Mouse (Mus musculus): ENCODE data around the gene Misp. TPM values are rescaled to one million over a fixed set of nuclear protein-coding genes. Genes with fewer than 3 reads are reported as not detected.

Misp gene
- total and polyA plus RNA-seq, 3 experiments, result not detected

GRCm38 (mm10) chr10:79824413-79824812, 3.6 kb downstream of the Misp start:
- H3K27ac ChIP-seq (ENCODE audit: insufficient read depth, low read depth), result no peak overlapping the region
- peaks cover 82% of the 10 kb centered on the region for H3K27me3 ChIP-seq (replicated peaks)
- peaks cover 3% of the 10 kb centered on the region for H3K9me3 ChIP-seq (replicated peaks; ENCODE audit: low read length)
- TF ChIP-seq USF2 (conservative IDR thresholded peaks at IDR 0.05; ENCODE audit: low read depth, low read length), result no peak
- no peak for TF ChIP-seq E2F4 (IDR thresholded peaks at IDR 0.05; ENCODE audit: insufficient replicate concordance, low read depth, low read length)
- TF ChIP-seq CTCF (conservative IDR thresholded peaks at IDR 0.05 in 1 of 2, IDR thresholded peaks at IDR 0.05 in 1 of 2; ENCODE audit: low read depth in 2 of 2, low read length in 2 of 2), result no peak
- TF ChIP-seq SIN3A (IDR thresholded peaks at IDR 0.05; ENCODE audit: low read length), result no peak
- no peak for TF ChIP-seq MAZ (IDR thresholded peaks at IDR 0.05; ENCODE audit: low read depth, low read length)
- no peak for TF ChIP-seq ETS1 (conservative IDR thresholded peaks at IDR 0.05; ENCODE audit: low read depth, low read length)
- no peak for TF ChIP-seq ZKSCAN1 (IDR thresholded peaks at IDR 0.05; ENCODE audit: borderline replicate concordance, low read depth, low read length)
- TF ChIP-seq KAT2A (IDR thresholded peaks at IDR 0.05; ENCODE audit: insufficient replicate concordance, low read length), result no peak
- TF ChIP-seq NRF1 (IDR thresholded peaks at IDR 0.05; ENCODE audit: low read depth, low read length), result no peak
- TF ChIP-seq BHLHE40 (IDR thresholded peaks at IDR 0.05; ENCODE audit: low read depth, low read length), result no peak
- no peak for TF ChIP-seq MAX (IDR thresholded peaks at IDR 0.05; ENCODE audit: low read length)
- no peak for TF ChIP-seq MYC (IDR thresholded peaks at IDR 0.05; ENCODE audit: low read depth, low read length)
- no peak for TF ChIP-seq EP300 (IDR thresholded peaks at IDR 0.05; ENCODE audit: low read length)
- no peak for TF ChIP-seq TCF12 (IDR thresholded peaks at IDR 0.05; ENCODE audit: low read depth, low read length)
- TF ChIP-seq MEF2A (IDR thresholded peaks at IDR 0.05; ENCODE audit: borderline replicate concordance, low read depth, low read length), result no peak
- no peak for TF ChIP-seq ELF1 (IDR thresholded peaks at IDR 0.05; ENCODE audit: low read depth, low read length)
- TF ChIP-seq SMC3 (IDR thresholded peaks at IDR 0.05; ENCODE audit: low read depth, low read length), result no peak
- TF ChIP-seq JUN (IDR thresholded peaks at IDR 0.05; ENCODE audit: insufficient read depth, low read depth, low read length), result no peak
- TF ChIP-seq CHD2 (IDR thresholded peaks at IDR 0.05; ENCODE audit: low read length), result no peak
- in situ Hi-C loops (cut with MboI; ENCODE audit: low pct_ligation_motif_present, low pct_unique_long_range_greater_than_20kb, low sequenced_read_pairs), result no loop called here
- no peak overlapping the region for H3K4me3 ChIP-seq (replicated peaks in 1 of 3; ENCODE audit: low read depth in 2 of 3, low read length in 2 of 3, poor library complexity in 1 of 3)
- H3K79me2 ChIP-seq (replicated peaks; ENCODE audit: control insufficient read depth, extremely low read depth, insufficient read depth, poor library complexity, severe bottlenecking), result no peaks in the 10 kb centered on the region
- no peak for DNase-seq (ENCODE audit: extremely low read depth)
- no peaks in the 10 kb centered on the region for H3K36me3 ChIP-seq (replicated peaks in 1 of 2; ENCODE audit: control insufficient read depth in 1 of 2, insufficient read depth in 1 of 2, low read length in 1 of 2)
- peak overlapping the region; percentile 41; the same call in 1 of the 2 replicates for H3K4me2 ChIP-seq (ENCODE audit: insufficient read depth, low read depth, poor library complexity, severe bottlenecking)
- peaks cover 2 to 5% of the 10 kb centered on the region in 2 experiments; a peak in 2 of 4 replicates for H3K4me1 ChIP-seq (ENCODE audit: control insufficient read depth in 1 of 2, insufficient read depth in 2 of 2)
- no peak overlapping the region for H3K9ac ChIP-seq (ENCODE audit: insufficient read depth, low read depth)
- dilution Hi-C loops (cut with MboI; ENCODE audit: extremely low pct_ligation_motif_present, extremely low pct_unique_long_range_greater_than_20kb, low sequenced_read_pairs), result no loop called here

GRCm38 (mm10) chr10:79831583-79831982, 10.8 kb downstream of the Misp start:
- DNase-seq (ENCODE audit: extremely low read depth), result no peak
- in situ Hi-C loops (cut with MboI; ENCODE audit: low pct_ligation_motif_present, low pct_unique_long_range_greater_than_20kb, low sequenced_read_pairs), result loop anchor here (5.0 kb wide), 1 partner anchor 91 kb away; the partner anchor contains the start of gene R3hdm4
- dilution Hi-C loops (cut with MboI; ENCODE audit: extremely low pct_ligation_motif_present, extremely low pct_unique_long_range_greater_than_20kb, low sequenced_read_pairs), result no loop called here
- no peaks in the 10 kb centered on the region for H3K4me1 ChIP-seq (ENCODE audit: control insufficient read depth in 1 of 2, insufficient read depth in 2 of 2)
- H3K4me2 ChIP-seq (ENCODE audit: insufficient read depth, low read depth, poor library complexity, severe bottlenecking), result no peak overlapping the region
- H3K27ac ChIP-seq (ENCODE audit: insufficient read depth, low read depth), result no peak overlapping the region
- TF ChIP-seq RCOR1 (conservative IDR thresholded peaks at IDR 0.05; ENCODE audit: low read depth, low read length), result no peak
- no peak for TF ChIP-seq CTCF (conservative IDR thresholded peaks at IDR 0.05 in 1 of 2, IDR thresholded peaks at IDR 0.05 in 1 of 2; ENCODE audit: low read depth in 2 of 2, low read length in 2 of 2)
- TF ChIP-seq MAFK (IDR thresholded peaks at IDR 0.05; ENCODE audit: insufficient replicate concordance, low read length), result no peak
- no peak for TF ChIP-seq RAD21 (IDR thresholded peaks at IDR 0.05; ENCODE audit: low read depth, low read length)
- no peak for TF ChIP-seq ETS1 (conservative IDR thresholded peaks at IDR 0.05; ENCODE audit: low read depth, low read length)
- no peak for TF ChIP-seq MAZ (IDR thresholded peaks at IDR 0.05; ENCODE audit: low read depth, low read length)
- TF ChIP-seq E2F4 (IDR thresholded peaks at IDR 0.05; ENCODE audit: insufficient replicate concordance, low read depth, low read length), result no peak
- no peak for TF ChIP-seq ZNF384 (IDR thresholded peaks at IDR 0.05; ENCODE audit: low read depth, low read length)
- no peak for TF ChIP-seq CHD2 (IDR thresholded peaks at IDR 0.05; ENCODE audit: low read length)
- no peak for TF ChIP-seq USF1 (IDR thresholded peaks at IDR 0.05; ENCODE audit: low read depth, low read length)
- H3K36me3 ChIP-seq (replicated peaks in 1 of 2; ENCODE audit: control insufficient read depth in 1 of 2, insufficient read depth in 1 of 2, low read length in 1 of 2), result no peaks in the 10 kb centered on the region
- H3K9ac ChIP-seq (ENCODE audit: insufficient read depth, low read depth), result no peak overlapping the region
- no peak overlapping the region for H3K4me3 ChIP-seq (replicated peaks in 1 of 3; ENCODE audit: low read depth in 2 of 3, low read length in 2 of 3, poor library complexity in 1 of 3)
- no peaks in the 10 kb centered on the region for H3K79me2 ChIP-seq (replicated peaks; ENCODE audit: control insufficient read depth, extremely low read depth, insufficient read depth, poor library complexity, severe bottlenecking)
- peaks cover 54% of the 10 kb centered on the region for H3K27me3 ChIP-seq (replicated peaks)
- no peaks in the 10 kb centered on the region for H3K9me3 ChIP-seq (replicated peaks; ENCODE audit: low read length)

Data from CH12.LX (cell line).